Mouse (Mus musculus) ES-E14 (cell line): ENCODE results near the gene Upf1. TPM values are rescaled to one million over a fixed set of nuclear protein-coding genes. Genes with fewer than 3 reads are reported as not detected.

Source experiments
- DNase-seq: peaks from one replicate; pipeline ENCODE4 v3.0.0-alpha.2; 2013; ENCODE audit warnings: low read depth, low spot score
- H3K27ac ChIP-seq: 2 replicates; pipeline ENCODE4 v1.5.1; 2012; ENCODE audit warnings: low read depth, mild to moderate bottlenecking, low read length, moderate library complexity, mixed read lengths; ENCODE audit not compliant: poor library complexity, insufficient read depth, severe bottlenecking
- H3K36me3 ChIP-seq: 2 replicates; pipeline ENCODE4 v1.6.1; 2012; ENCODE audit warnings: mild to moderate bottlenecking, low read length, moderate library complexity, mixed read lengths; ENCODE audit not compliant: control insufficient read depth, poor library complexity, insufficient read depth, severe bottlenecking
- H3K4me1 ChIP-seq, 2 experiments: fragments of 150-350 bp in 1 of 2; sonication (generic) in 1 of 2; 2 replicates each; pipeline ENCODE4 v1.6.1; 2012; ENCODE audit warnings: low read length in 2 of 2, mild to moderate bottlenecking in 1 of 2, mixed read lengths in 1 of 2; ENCODE audit not compliant: control insufficient read depth in 2 of 2, insufficient read depth in 2 of 2, poor library complexity in 1 of 2
- H3K4me3 ChIP-seq, 2 experiments: fragments of 150-350 bp in 1 of 2; sonication (generic) in 1 of 2; 2 replicates each; pipeline ENCODE4 v1.5.1; 2012; ENCODE audit warnings: low read length in 2 of 2, low read depth in 1 of 2, mild to moderate bottlenecking in 1 of 2, mixed read lengths in 1 of 2; ENCODE audit not compliant: insufficient read depth in 1 of 2, poor library complexity in 1 of 2, severe bottlenecking in 1 of 2
- H3K9ac ChIP-seq: 2 replicates; pipeline ENCODE4 v1.6.1; 2012; ENCODE audit warnings: low read depth, mild to moderate bottlenecking, low read length, mixed read lengths; ENCODE audit not compliant: poor library complexity, insufficient read depth, severe bottlenecking
- H3K9me3 ChIP-seq: fragments of 150-350 bp; sonication (generic); 2 replicates; pipeline ENCODE4 v1.6.1; 2012; ENCODE audit warnings: low read depth, mild to moderate bottlenecking, low read length; ENCODE audit not compliant: control insufficient read depth, insufficient read depth
- CHD2 ChIP-seq: IDR thresholded peaks from 2 replicates; pipeline ENCODE4 v1.6.1; 2014; ENCODE audit warnings: mild to moderate bottlenecking, low read depth, low read length, inconsistent platforms
- HCFC1 ChIP-seq: IDR thresholded peaks from 2 replicates; pipeline ENCODE4 v1.6.1; 2012; ENCODE audit warnings: low read length, inconsistent platforms, borderline replicate concordance; ENCODE audit not compliant: insufficient read depth
- MAFK ChIP-seq: IDR thresholded peaks from 2 replicates; pipeline ENCODE4 v1.6.1; 2014; ENCODE audit warnings: mild to moderate bottlenecking, low read depth, low read length, inconsistent platforms; ENCODE audit not compliant: insufficient read depth
- ZC3H11A ChIP-seq: IDR thresholded peaks from 2 replicates; pipeline ENCODE4 v1.6.1; 2012; ENCODE audit warnings: low read depth, mild to moderate bottlenecking, inconsistent platforms, low read length, borderline replicate concordance
- ZNF384 ChIP-seq: IDR thresholded peaks from 2 replicates; pipeline ENCODE4 v1.6.1; 2012; ENCODE audit warnings: low read depth, low read length, inconsistent platforms
- in situ Hi-C, 2 experiments: fragments of 600-800 bp; cut with MboI; formaldehyde crosslinking; loops; one replicate each; pipeline ENCODE4 v1.15.1; 2025; ENCODE audit warnings: low sequenced_read_pairs in 2 of 2, inconsistent platforms in 1 of 2; ENCODE audit not compliant: unreplicated experiment in 2 of 2
- total RNA-seq: library from RNA; depleted of rRNA; stranded (reverse); fragments of 300-350 nt; gene quantifications from 2 replicates; pipeline ENCODE4 v1.2.3, GENCODE M21; 2012

The Upf1 gene
- total RNA-seq, 1 experiment = 54.7 TPM

GRCm38 (mm10) chr8:70373397-70374317 lies 20.6 kb upstream of the Upf1 start, which contains the start of gene Comp:
Comp (plus strand) TSS chr8:70373558.
- in situ Hi-C loops = no loop called here
- TF ChIP-seq CHD2 (no peak), HCFC1 (no peak)
- Histone ChIP-seq H3K4me3 (peak within 1 kb of the TSS; percentile 85 to 92), H3K9ac (peak within 1 kb of the TSS; percentile 47), H3K4me1 (peaks cover 0 to 20% of the 10 kb centered on the region in 2 experiments; a peak in 1 of 4 replicates), H3K27ac (no peak within 1 kb of the TSS), H3K36me3 (no peaks in the 10 kb centered on the region), H3K9me3 (no peaks in the 10 kb centered on the region)
- DNase-seq = no peak

- Histone ChIP-seq H3K9ac (no peak overlapping the region), H3K27ac (no peak overlapping the region), H3K9me3 (no peaks in the 10 kb centered on the region), H3K4me3 (no peak overlapping the region), H3K4me1 (peaks cover 0 to 20% of the 10 kb centered on the region in 2 experiments; a peak in 1 of 4 replicates), H3K36me3 (no peaks in the 10 kb centered on the region)
- no peak for TF ChIP-seq ZNF384
- no peak for TF ChIP-seq MAFK
- no peak for TF ChIP-seq ZC3H11A
- TF ChIP-seq CHD2 = no peak
- TF ChIP-seq HCFC1 = no peak
- no peak for DNase-seq
- in situ Hi-C loops = no loop called here
Measured at GRCm38 (mm10) chr8:70371951-70372350, 18.9 kb upstream of the Upf1 start.

- H3K27ac ChIP-seq = no peak overlapping the region
- no peak overlapping the region for H3K9ac ChIP-seq
- no peaks in the 10 kb centered on the region for H3K9me3 ChIP-seq
- H3K4me3 ChIP-seq = no peak overlapping the region
- in situ Hi-C loops = no loop called here
- no peaks in the 10 kb centered on the region for H3K36me3 ChIP-seq
- TF ChIP-seq MAFK (no peak), CHD2 (no peak), HCFC1 (no peak), ZNF384 (no peak), ZC3H11A (no peak)
- H3K4me1 ChIP-seq = peaks cover 0 to 10% of the 10 kb centered on the region in 2 experiments; a peak in 1 of 4 replicates
- no peak for DNase-seq
Measured at GRCm38 (mm10) chr8:70370476-70370875, 17.4 kb upstream of the Upf1 start.

- TF ChIP-seq MAFK = no peak
- Histone ChIP-seq H3K4me3 (no peak overlapping the region), H3K36me3 (no peaks in the 10 kb centered on the region), H3K9ac (no peak overlapping the region), H3K27ac (no peak overlapping the region), H3K4me1 (no peaks in the 10 kb centered on the region; a peak in 2 of 4 replicates), H3K9me3 (no peaks in the 10 kb centered on the region)
- in situ Hi-C loops = no loop called here
- DNase-seq = no peak
Measured at GRCm38 (mm10) chr8:70366588-70366987, 13.5 kb upstream of the Upf1 start.

- DNase-seq = no peak
- H3K9me3 ChIP-seq = no peaks in the 10 kb centered on the region
- H3K36me3 ChIP-seq = no peaks in the 10 kb centered on the region
- in situ Hi-C loops = no loop called here
- peaks cover 0 to 2% of the 10 kb centered on the region in 2 experiments; a peak in 2 of 4 replicates for H3K4me1 ChIP-seq
- TF ChIP-seq ZNF384 (no peak), ZC3H11A (no peak), CHD2 (no peak), HCFC1 (no peak), MAFK (no peak)
- H3K9ac ChIP-seq = no peak overlapping the region
- H3K4me3 ChIP-seq = no peak overlapping the region
- no peak overlapping the region for H3K27ac ChIP-seq
Measured at GRCm38 (mm10) chr8:70364066-70364465, 11.0 kb upstream of the Upf1 start.
